Mouse (Mus musculus) erythroblast, embryonic 14.5 days (primary cell): ENCODE measurements around the gene Bcas3.

ENCODE experiments used
- GATA1 ChIP-seq: IDR thresholded peaks from 2 replicates; pipeline ENCODE4 v1.6.1; 2012; ENCODE audit warnings: low read length, inconsistent platforms, mixed read lengths
- TAL1 ChIP-seq: IDR thresholded peaks from 3 replicates; pipeline ENCODE4 v1.6.1; 2012; ENCODE audit warnings: low read length, inconsistent platforms, mixed read lengths

- TF ChIP-seq GATA1 (no peak), TAL1 (no peak)
These were observed 320.0 kb downstream of the Bcas3 start for GRCm38 (mm10) chr11:85672881-85673475.
